Mouse (Mus musculus): ENCODE measurements around the gene Ggta1. TPM values are rescaled to one million over a fixed set of nuclear protein-coding genes. Genes with fewer than 3 reads are reported as not detected.

Ggta1 gene
- total RNA-seq, 1 experiment = 36.5 TPM

GRCm38 (mm10) chr2:35499474-35499873 lies 36.4 kb upstream of the Ggta1 start:
- no peak overlapping the region for H3K4me3 ChIP-seq (ENCODE audit: insufficient read depth in 1 of 2, low read depth in 1 of 2, low read length in 2 of 2, poor library complexity in 1 of 2, severe bottlenecking in 1 of 2)
- in situ Hi-C loops (cut with MboI; ENCODE audit: low sequenced_read_pairs in 2 of 2, unreplicated experiment in 2 of 2) = no loop called here
- no peaks in the 10 kb centered on the region for H3K36me3 ChIP-seq (ENCODE audit: control insufficient read depth, insufficient read depth, low read length, poor library complexity, severe bottlenecking)

GRCm38 (mm10) chr2:35498961-35499360 lies 35.9 kb upstream of the Ggta1 start:
- TF ChIP-seq MAFK (IDR thresholded peaks at IDR 0.05; ENCODE audit: insufficient read depth, low read depth, low read length) (no peak), HCFC1 (IDR thresholded peaks at IDR 0.05; ENCODE audit: borderline replicate concordance, insufficient read depth, low read length) (no peak), CHD2 (IDR thresholded peaks at IDR 0.05; ENCODE audit: low read depth, low read length) (no peak), ZNF384 (IDR thresholded peaks at IDR 0.05; ENCODE audit: low read depth, low read length) (no peak), ZC3H11A (IDR thresholded peaks at IDR 0.05; ENCODE audit: borderline replicate concordance, low read depth, low read length) (no peak)
- Histone ChIP-seq H3K9me3 (ENCODE audit: control insufficient read depth, insufficient read depth, low read depth, low read length) (no peaks in the 10 kb centered on the region), H3K4me1 (ENCODE audit: control insufficient read depth in 2 of 2, insufficient read depth in 2 of 2, low read length in 2 of 2, poor library complexity in 1 of 2) (peaks cover 2 to 6% of the 10 kb centered on the region in 2 experiments; a peak in 2 of 4 replicates), H3K27ac (ENCODE audit: insufficient read depth, low read depth, low read length, poor library complexity, severe bottlenecking) (no peak overlapping the region), H3K4me3 (ENCODE audit: insufficient read depth in 1 of 2, low read depth in 1 of 2, low read length in 2 of 2, poor library complexity in 1 of 2, severe bottlenecking in 1 of 2) (no peak overlapping the region), H3K36me3 (ENCODE audit: control insufficient read depth, insufficient read depth, low read length, poor library complexity, severe bottlenecking) (no peaks in the 10 kb centered on the region), H3K9ac (ENCODE audit: insufficient read depth, low read depth, low read length, poor library complexity, severe bottlenecking) (no peak overlapping the region)
- in situ Hi-C loops (cut with MboI; ENCODE audit: low sequenced_read_pairs in 2 of 2, unreplicated experiment in 2 of 2) = no loop called here
- no peak for DNase-seq (ENCODE audit: low read depth, low spot score)

More at GRCm38 (mm10) chr2:35499474-35499873, 36.4 kb upstream of the Ggta1 start:
- H3K4me1 ChIP-seq (ENCODE audit: control insufficient read depth in 2 of 2, insufficient read depth in 2 of 2, low read length in 2 of 2, poor library complexity in 1 of 2) = peaks cover 2 to 6% of the 10 kb centered on the region in 2 experiments; a peak in 2 of 4 replicates
- DNase-seq (ENCODE audit: low read depth, low spot score) = no peak
- H3K9me3 ChIP-seq (ENCODE audit: control insufficient read depth, insufficient read depth, low read depth, low read length) = no peaks in the 10 kb centered on the region
- H3K9ac ChIP-seq (ENCODE audit: insufficient read depth, low read depth, low read length, poor library complexity, severe bottlenecking) = no peak overlapping the region
- no peak for TF ChIP-seq CHD2 (IDR thresholded peaks at IDR 0.05; ENCODE audit: low read depth, low read length)
- TF ChIP-seq ZC3H11A (IDR thresholded peaks at IDR 0.05; ENCODE audit: borderline replicate concordance, low read depth, low read length) = no peak
- TF ChIP-seq ZNF384 (IDR thresholded peaks at IDR 0.05; ENCODE audit: low read depth, low read length) = no peak
- TF ChIP-seq HCFC1 (IDR thresholded peaks at IDR 0.05; ENCODE audit: borderline replicate concordance, insufficient read depth, low read length) = no peak
- no peak for TF ChIP-seq MAFK (IDR thresholded peaks at IDR 0.05; ENCODE audit: insufficient read depth, low read depth, low read length)
- no peak overlapping the region for H3K27ac ChIP-seq (ENCODE audit: insufficient read depth, low read depth, low read length, poor library complexity, severe bottlenecking)

- in situ Hi-C loops (cut with MboI; ENCODE audit: low sequenced_read_pairs in 2 of 2, unreplicated experiment in 2 of 2) = no loop called here
- no peak overlapping the region for H3K27ac ChIP-seq (ENCODE audit: insufficient read depth, low read depth, low read length, poor library complexity, severe bottlenecking)
- no peak overlapping the region for H3K4me3 ChIP-seq (ENCODE audit: insufficient read depth in 1 of 2, low read depth in 1 of 2, low read length in 2 of 2, poor library complexity in 1 of 2, severe bottlenecking in 1 of 2)
- H3K4me1 ChIP-seq (ENCODE audit: control insufficient read depth in 2 of 2, insufficient read depth in 2 of 2, low read length in 2 of 2, poor library complexity in 1 of 2) = peaks cover 0 to 11% of the 10 kb centered on the region in 2 experiments; a peak in 2 of 4 replicates
- no peak for DNase-seq (ENCODE audit: low read depth, low spot score)
- no peak overlapping the region for H3K9ac ChIP-seq (ENCODE audit: insufficient read depth, low read depth, low read length, poor library complexity, severe bottlenecking)
- H3K9me3 ChIP-seq (ENCODE audit: control insufficient read depth, insufficient read depth, low read depth, low read length) = no peaks in the 10 kb centered on the region
- TF ChIP-seq ZC3H11A (IDR thresholded peaks at IDR 0.05; ENCODE audit: borderline replicate concordance, low read depth, low read length) (no peak), HCFC1 (IDR thresholded peaks at IDR 0.05; ENCODE audit: borderline replicate concordance, insufficient read depth, low read length) (no peak), ZNF384 (IDR thresholded peaks at IDR 0.05; ENCODE audit: low read depth, low read length) (no peak), CHD2 (IDR thresholded peaks at IDR 0.05; ENCODE audit: low read depth, low read length) (no peak)
- H3K36me3 ChIP-seq (ENCODE audit: control insufficient read depth, insufficient read depth, low read length, poor library complexity, severe bottlenecking) = no peaks in the 10 kb centered on the region
Measured at GRCm38 (mm10) chr2:35497662-35498196, 34.7 kb upstream of the Ggta1 start.

GRCm38 (mm10) chr2:35496279-35497013 lies 33.4 kb upstream of the Ggta1 start:
- H3K4me1 ChIP-seq (ENCODE audit: control insufficient read depth in 2 of 2, insufficient read depth in 2 of 2, low read length in 2 of 2, poor library complexity in 1 of 2) = peaks cover 2 to 7% of the 10 kb centered on the region in 2 experiments; a peak in 3 of 4 replicates

More at GRCm38 (mm10) chr2:35496279-35497013, 33.4 kb upstream of the Ggta1 start:
- TF ChIP-seq ZNF384 (IDR thresholded peaks at IDR 0.05; ENCODE audit: low read depth, low read length) (no peak), MAFK (IDR thresholded peaks at IDR 0.05; ENCODE audit: insufficient read depth, low read depth, low read length) (no peak), HCFC1 (IDR thresholded peaks at IDR 0.05; ENCODE audit: borderline replicate concordance, insufficient read depth, low read length) (no peak), ZC3H11A (IDR thresholded peaks at IDR 0.05; ENCODE audit: borderline replicate concordance, low read depth, low read length) (no peak), CHD2 (IDR thresholded peaks at IDR 0.05; ENCODE audit: low read depth, low read length) (no peak)
- H3K36me3 ChIP-seq (ENCODE audit: control insufficient read depth, insufficient read depth, low read length, poor library complexity, severe bottlenecking) = no peaks in the 10 kb centered on the region
- no peak for DNase-seq (ENCODE audit: low read depth, low spot score)
- H3K9me3 ChIP-seq (ENCODE audit: control insufficient read depth, insufficient read depth, low read depth, low read length) = no peaks in the 10 kb centered on the region
- H3K4me3 ChIP-seq (ENCODE audit: insufficient read depth in 1 of 2, low read depth in 1 of 2, low read length in 2 of 2, poor library complexity in 1 of 2, severe bottlenecking in 1 of 2) = no peak overlapping the region
- no peak overlapping the region for H3K27ac ChIP-seq (ENCODE audit: insufficient read depth, low read depth, low read length, poor library complexity, severe bottlenecking)
- in situ Hi-C loops (cut with MboI; ENCODE audit: low sequenced_read_pairs in 2 of 2, unreplicated experiment in 2 of 2) = no loop called here
- no peak overlapping the region for H3K9ac ChIP-seq (ENCODE audit: insufficient read depth, low read depth, low read length, poor library complexity, severe bottlenecking)

Measured in ES-E14 (cell line).